Mouse (Mus musculus): ENCODE results near the gene Hist1h2ak.
"Not testable (repeated sequence)": the region's sequence is repeated elsewhere in the genome, so short reads cannot be mapped to it uniquely, and the experiment has no call there.

Gene Hist1h2ak

GRCm38 (mm10) chr13:21753524-21754285, at the start of gene Hist1h2ak, which contains the start of gene Hist1h2bn:
Gene Hist1h2ak (minus strand): TSS chr13:21753827.
Gene Hist1h2bn (plus strand): TSS chr13:21754123.
- DNase-seq = peak; percentile 16

- DNase-seq = not testable (repeated sequence)
Observed at GRCm38 (mm10) chr13:21803058-21803457, 49.4 kb upstream of the Hist1h2ak start.

GRCm38 (mm10) chr13:21797163-21797562, 43.5 kb upstream of the Hist1h2ak start:
- DNase-seq = not testable (repeated sequence)

- no peak for DNase-seq
Observed at GRCm38 (mm10) chr13:21795584-21795983, 42.0 kb upstream of the Hist1h2ak start.

- DNase-seq = no peak
Observed at GRCm38 (mm10) chr13:21790601-21791283, 37.1 kb upstream of the Hist1h2ak start.

- no peak for DNase-seq
Observed at GRCm38 (mm10) chr13:21789925-21790324, 36.3 kb upstream of the Hist1h2ak start.

GRCm38 (mm10) chr13:21787760-21788593, 34.4 kb upstream of the Hist1h2ak start:
- DNase-seq = no peak

- peak; percentile 73 for DNase-seq
Observed at GRCm38 (mm10) chr13:21786899-21787629, 33.4 kb upstream of the Hist1h2ak start, which contains the start of the genes Hist1h2an and Hist1h2bp. Gene Hist1h2an (minus strand): TSS chr13:21787218. Gene Hist1h2bp (plus strand): TSS chr13:21787461.

GRCm38 (mm10) chr13:21786189-21786898, 32.7 kb upstream of the Hist1h2ak start:
- DNase-seq = no peak

- DNase-seq = no peak
Observed at GRCm38 (mm10) chr13:21784311-21784710, 30.7 kb upstream of the Hist1h2ak start.

- DNase-seq = no peak
Observed at GRCm38 (mm10) chr13:21783734-21784161, 30.1 kb upstream of the Hist1h2ak start.

- DNase-seq = peak; percentile 8
Observed at GRCm38 (mm10) chr13:21783255-21783617, 29.6 kb upstream of the Hist1h2ak start, which contains the start of gene Hist1h3i. Gene Hist1h3i (minus strand): TSS chr13:21783370.

GRCm38 (mm10) chr13:21782361-21783254, 29.0 kb upstream of the Hist1h2ak start:
- not testable (repeated sequence) for DNase-seq

GRCm38 (mm10) chr13:21781639-21782038, 28.0 kb upstream of the Hist1h2ak start:
- no peak for DNase-seq

- no peak for DNase-seq
Observed at GRCm38 (mm10) chr13:21781021-21781555, 27.5 kb upstream of the Hist1h2ak start.

GRCm38 (mm10) chr13:21779767-21780731, 26.4 kb upstream of the Hist1h2ak start, which contains the start of gene Hist1h1b:
Gene Hist1h1b (minus strand): TSS chr13:21780625.
- peak; percentile 12 for DNase-seq

GRCm38 (mm10) chr13:21778814-21779766, 25.5 kb upstream of the Hist1h2ak start:
- DNase-seq = peak; percentile 51

- DNase-seq = no peak
Observed at GRCm38 (mm10) chr13:21755707-21756106, 2.1 kb upstream of the Hist1h2ak start.

All from right cerebral cortex, postnatal 4 days (tissue).